8 mouse cellular contexts compared by ENCODE assay signal in the genomic region with DNA sequence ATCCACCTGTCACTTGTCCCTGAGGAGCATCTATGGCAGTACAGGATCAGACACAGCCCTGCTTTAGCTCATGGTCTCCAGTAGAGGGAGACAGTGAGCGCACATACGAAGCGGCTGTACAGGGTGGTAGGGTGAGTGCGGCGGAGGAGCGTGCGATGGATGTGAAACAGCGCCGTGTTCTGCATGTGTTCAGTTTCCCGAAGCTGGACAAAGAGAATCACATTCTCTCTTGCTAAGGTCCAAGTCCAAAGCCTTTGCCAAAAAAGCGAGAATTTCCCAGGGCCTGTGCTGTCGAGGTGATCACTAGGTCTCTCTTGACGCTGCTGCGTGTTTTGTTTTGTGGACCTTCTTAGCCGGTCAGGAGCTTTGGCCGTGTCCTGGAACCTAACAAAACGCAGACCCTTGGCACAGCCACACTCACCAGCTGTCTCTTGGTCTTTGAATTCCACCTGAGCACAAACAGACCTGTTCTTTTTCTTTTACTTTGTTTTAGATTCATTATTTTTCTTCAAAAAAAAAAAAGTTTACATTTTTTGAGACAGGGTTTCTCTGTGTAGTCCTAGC. TPM values are rescaled to one million over a fixed set of nuclear protein-coding genes. Genes with fewer than 3 reads are reported as not detected.
DNase-seq lines count a peak whose midpoint lies in the region; ATAC-seq and TF ChIP-seq lines count a peak whose summit lies in the region.

No protein-coding gene starts in this region.

- H3K4me1 ChIP-seq in hindbrain, embryonic 15.5 days (replicated peaks): no peaks in the 10 kb centered on the region

- TF ChIP-seq CTCF in Patski (IDR thresholded peaks at IDR 0.05): peak; percentile 79

- POLR2A ChIA-PET in Patski (lab: Charles Lee): interaction anchor here (0.7 kb wide), 1 partner anchor 22 kb away, joined by 3 read pairs; no protein-coding TSS in a partner anchor

- H3K4me2 ChIP-seq in hindbrain, embryonic 15.5 days: peak overlapping the region; percentile 44

- no peaks in the 10 kb centered on the region for H3K36me3 ChIP-seq in hindbrain, embryonic 15.5 days

- peak; percentile 51 for ATAC-seq in Patski
- ATAC-seq in frontal cortex, adult (ENCODE audit: low TSS enrichment): peak; percentile 87
- ATAC-seq in hindbrain, embryonic 15.5 days (ENCODE audit: low FRiP score, low read depth): peak; percentile 91

- CTCF ChIA-PET in Patski (lab: Charles Lee): interaction anchor here (0.6 to 3.4 kb wide), 19 partner anchors 8 to 153 kb away, joined by 3 to 20 read pairs (median 4); a partner anchor contains a TSS

- no peaks in the 10 kb centered on the region for H3K27me3 ChIP-seq in Patski
- H3K27me3 ChIP-seq in hindbrain, embryonic 15.5 days: no peaks in the 10 kb centered on the region

- H3K4me3 ChIP-seq in hindbrain, embryonic 15.5 days: no peak overlapping the region

- WGBS in hindbrain, embryonic 15.5 days: 24% methylated on average over 17 of the region's 17 CpGs

- in situ Hi-C loops in Patski (cut with MboI; ENCODE audit: low pct_unique_long_range_greater_than_20kb): loop anchor here (25.0 kb wide), 1 partner anchor 527 kb away; a partner anchor contains a TSS

- H3K27ac ChIP-seq in hindbrain, embryonic 15.5 days (replicated peaks): no peak overlapping the region

- DNase-seq in Patski (ENCODE audit: low read depth, low spot score): no peak
- peak; percentile 67 for DNase-seq in cerebellum, adult 8-10 months
- peak; percentile 49 to 50 for DNase-seq in layer of hippocampus, postnatal 36 days
- peak; percentile 64 to 76 for DNase-seq in lung, postnatal 4 days
- DNase-seq in right cerebral cortex, adult 2 months (ENCODE audit: low spot score in 2 of 2): peak; percentile 58 to 63
- DNase-seq in urinary bladder, postnatal 14 days (ENCODE audit: low spot score): peak; percentile 65

- no peak overlapping the region for H3K9ac ChIP-seq in hindbrain, embryonic 15.5 days

- no peaks in the 10 kb centered on the region for H3K9me3 ChIP-seq in hindbrain, embryonic 15.5 days

RNA-seq across cellular contexts. Expression of a gene that starts 15.2 kb away (rescaled TPM):
- not detected for polyA plus RNA-seq in Patski (2021)
- not detected in 2 replicates for polyA plus RNA-seq in hindbrain, embryonic 15.5 days (2015; fragmentation: Nextera tagmentation; extraction: Ambion mirVana)
- total RNA-seq in layer of hippocampus, postnatal 36 days (2021): not detected

RNA-seq across cellular contexts. Expression of a gene that starts 28.6 kb away (rescaled TPM):
- 20.9 TPM for polyA plus RNA-seq in Patski (2021)
- 12.2 and 12.3 TPM in 2 replicates for polyA plus RNA-seq in hindbrain, embryonic 15.5 days (2015; fragmentation: Nextera tagmentation; extraction: Ambion mirVana)
- 10 to 100 TPM; 11.0 to 11.4 TPM for total RNA-seq in layer of hippocampus, postnatal 36 days (2021)

RNA-seq across cellular contexts. Expression of a gene that starts 34.0 kb away (rescaled TPM):
- 30.7 TPM for polyA plus RNA-seq in Patski (2021)
- 3.7 and 4.8 TPM in 2 replicates for polyA plus RNA-seq in hindbrain, embryonic 15.5 days (2015; fragmentation: Nextera tagmentation; extraction: Ambion mirVana)
- 1 to 10 TPM; 7.4 to 7.5 TPM for total RNA-seq in layer of hippocampus, postnatal 36 days (2021)

RNA-seq across cellular contexts. Expression of a gene that starts 37.2 kb away (rescaled TPM):
- 0.44 TPM for polyA plus RNA-seq in Patski (2021)
- not detected in 2 replicates for polyA plus RNA-seq in hindbrain, embryonic 15.5 days (2015; fragmentation: Nextera tagmentation; extraction: Ambion mirVana)
- 1 to 10 TPM; 1.0 TPM for total RNA-seq in layer of hippocampus, postnatal 36 days (2021)
